Mouse (Mus musculus): ENCODE measurements at regions not wholly inside any gene's neighbourhood (a gene's known extent, or its start where the extent isn't known, plus 50 kb on each side); places are given as distances from the start of the nearest gene placed in this dataset.

- H3K27me3 ChIP-seq (replicated peaks; ENCODE audit: control insufficient read depth, insufficient read depth, low read length), result no peaks in the 10 kb centered on the region
- H3K4me1 ChIP-seq (replicated peaks; ENCODE audit: control insufficient read depth, insufficient read depth, low read length), result no peaks in the 10 kb centered on the region
- no peak for ATAC-seq
- TF ChIP-seq CTCF (IDR thresholded peaks at IDR 0.05; ENCODE audit: low read depth), result no peak
- H3K27ac ChIP-seq (ENCODE audit: low read depth, low read length), result no peak overlapping the region
- 75% methylated on average over 4 of the region's 4 CpGs for WGBS
- H3K9ac ChIP-seq (ENCODE audit: low read depth, low read length), result no peak overlapping the region
- H3K36me3 ChIP-seq (ENCODE audit: control insufficient read depth, insufficient read depth), result no peaks in the 10 kb centered on the region
- H3K9me3 ChIP-seq (ENCODE audit: control insufficient read depth), result no peaks in the 10 kb centered on the region
- no peak overlapping the region for H3K4me3 ChIP-seq (ENCODE audit: low read depth, low read length)
- no peak overlapping the region for H3K4me2 ChIP-seq (replicated peaks; ENCODE audit: low read depth)
Measured at GRCm38 (mm10) chr6:14632837-14633236, 122.2 kb downstream of the Ppp1r3a start.

DNA sequence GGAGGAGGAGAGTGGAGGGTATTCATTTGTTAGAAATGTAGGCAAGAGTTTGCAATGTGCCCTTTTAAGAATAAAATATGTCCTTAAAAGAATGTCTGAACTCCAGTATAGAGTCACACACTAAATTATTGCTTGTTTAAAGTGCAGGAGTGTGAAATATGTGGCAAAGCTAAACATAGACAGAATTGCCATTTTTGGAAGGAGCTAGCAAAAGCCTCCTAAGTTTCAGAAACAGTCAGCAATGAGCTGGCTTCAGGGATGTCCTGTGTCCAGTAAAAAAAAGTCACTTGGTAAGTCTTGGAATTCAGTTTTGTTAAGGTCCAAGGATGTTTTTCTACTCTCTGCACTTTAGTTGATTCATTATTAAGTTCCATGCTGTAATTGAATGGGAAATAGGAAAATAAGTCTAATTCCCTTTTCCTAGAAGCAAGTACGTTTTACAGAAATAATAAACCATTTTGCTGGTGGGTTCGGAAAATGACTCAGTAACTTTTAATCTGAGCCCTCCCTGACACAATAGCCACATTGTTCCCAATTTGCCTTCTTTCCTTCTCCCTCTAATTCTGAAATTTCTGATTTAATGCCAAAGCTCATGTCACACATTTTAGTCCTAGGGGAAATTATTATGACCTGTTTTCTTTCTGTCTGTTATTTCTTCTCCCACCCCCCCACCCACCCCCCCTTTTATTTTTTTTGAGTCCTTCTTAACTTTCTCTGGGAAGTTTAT, 123.2 kb downstream of the Ppp1r3a start:
- ATAC-seq, result no peak

GRCm38 (mm10) chr6:14616629-14617028, 138.4 kb downstream of the Ppp1r3a start:
- no peak for ATAC-seq
- Histone ChIP-seq H3K4me3 (ENCODE audit: low read depth, low read length) (no peak overlapping the region), H3K27ac (ENCODE audit: low read depth, low read length) (no peak overlapping the region), H3K4me1 (replicated peaks; ENCODE audit: control insufficient read depth, insufficient read depth, low read length) (no peaks in the 10 kb centered on the region), H3K9ac (ENCODE audit: low read depth, low read length) (no peak overlapping the region), H3K4me2 (replicated peaks; ENCODE audit: low read depth) (no peak overlapping the region), H3K27me3 (replicated peaks; ENCODE audit: control insufficient read depth, insufficient read depth, low read length) (no peaks in the 10 kb centered on the region), H3K9me3 (ENCODE audit: control insufficient read depth) (no peaks in the 10 kb centered on the region), H3K36me3 (ENCODE audit: control insufficient read depth, insufficient read depth) (no peaks in the 10 kb centered on the region)
- TF ChIP-seq CTCF (IDR thresholded peaks at IDR 0.05; ENCODE audit: low read depth), result no peak
- WGBS, result 80% methylated on average over 3 of the region's 3 CpGs

More for the DNA sequence above, 123.2 kb downstream of the Ppp1r3a start:
- no peak for TF ChIP-seq CTCF (IDR thresholded peaks at IDR 0.05; ENCODE audit: low read depth)
- no peak overlapping the region for H3K4me3 ChIP-seq (ENCODE audit: low read depth, low read length)
- H3K27me3 ChIP-seq (replicated peaks; ENCODE audit: control insufficient read depth, insufficient read depth, low read length), result no peaks in the 10 kb centered on the region
- no peak overlapping the region for H3K4me2 ChIP-seq (replicated peaks; ENCODE audit: low read depth)
- H3K9me3 ChIP-seq (ENCODE audit: control insufficient read depth), result no peaks in the 10 kb centered on the region
- no peak overlapping the region for H3K9ac ChIP-seq (ENCODE audit: low read depth, low read length)
- no peak overlapping the region for H3K27ac ChIP-seq (ENCODE audit: low read depth, low read length)
- H3K36me3 ChIP-seq (ENCODE audit: control insufficient read depth, insufficient read depth), result no peaks in the 10 kb centered on the region
- 37% methylated on average over 2 of the region's 2 CpGs for WGBS
- no peaks in the 10 kb centered on the region for H3K4me1 ChIP-seq (replicated peaks; ENCODE audit: control insufficient read depth, insufficient read depth, low read length)

GRCm38 (mm10) chr6:14608076-14608475, 147.0 kb downstream of the Ppp1r3a start:
- ATAC-seq, result no peak
- H3K9ac ChIP-seq (ENCODE audit: low read depth, low read length), result no peak overlapping the region
- H3K36me3 ChIP-seq (ENCODE audit: control insufficient read depth, insufficient read depth), result no peaks in the 10 kb centered on the region
- no peaks in the 10 kb centered on the region for H3K27me3 ChIP-seq (replicated peaks; ENCODE audit: control insufficient read depth, insufficient read depth, low read length)
- H3K4me3 ChIP-seq (ENCODE audit: low read depth, low read length), result no peak overlapping the region
- no peaks in the 10 kb centered on the region for H3K4me1 ChIP-seq (replicated peaks; ENCODE audit: control insufficient read depth, insufficient read depth, low read length)
- TF ChIP-seq CTCF (IDR thresholded peaks at IDR 0.05; ENCODE audit: low read depth), result no peak
- H3K4me2 ChIP-seq (replicated peaks; ENCODE audit: low read depth), result no peak overlapping the region
- no peak overlapping the region for H3K27ac ChIP-seq (ENCODE audit: low read depth, low read length)
- no peaks in the 10 kb centered on the region for H3K9me3 ChIP-seq (ENCODE audit: control insufficient read depth)

DNA sequence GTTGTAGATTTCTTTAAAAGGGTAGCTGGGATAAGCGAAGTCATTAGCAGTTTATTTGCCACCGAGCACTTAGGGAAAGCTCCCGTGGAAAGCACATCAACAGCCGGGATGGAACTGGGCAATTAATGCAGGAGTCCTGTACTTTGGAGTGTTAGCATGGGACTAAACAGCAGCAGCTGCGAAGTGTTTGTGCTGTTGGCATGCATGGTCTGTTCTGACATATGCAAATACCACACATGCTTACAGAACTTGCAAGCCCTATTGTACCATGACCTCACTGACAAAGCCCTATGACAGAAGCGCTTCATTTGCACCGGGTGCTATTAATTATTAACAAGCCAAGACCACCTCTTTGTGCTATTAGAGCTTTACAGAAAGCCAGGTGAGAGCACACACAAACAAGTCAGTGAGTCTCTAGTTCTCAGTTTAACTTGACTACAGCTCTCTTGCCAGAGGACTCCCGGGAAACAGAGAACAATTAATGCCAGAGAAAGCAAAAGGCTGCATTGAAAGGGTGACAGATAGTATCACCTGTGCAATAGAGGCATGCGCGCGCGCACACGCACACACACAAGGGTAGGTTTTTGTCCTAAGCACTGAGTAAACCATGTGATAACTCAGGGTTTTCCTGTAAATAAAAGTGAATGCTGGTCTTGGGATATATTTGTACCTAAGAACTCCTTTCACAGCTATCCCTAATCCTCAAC, 154.4 kb downstream of the Ppp1r3a start:
- no peak overlapping the region for H3K27ac ChIP-seq (ENCODE audit: low read depth, low read length)
- no peaks in the 10 kb centered on the region for H3K9me3 ChIP-seq (ENCODE audit: control insufficient read depth)
- no peak for TF ChIP-seq CTCF (IDR thresholded peaks at IDR 0.05; ENCODE audit: low read depth)
- no peak overlapping the region for H3K4me3 ChIP-seq (ENCODE audit: low read depth, low read length)
- ATAC-seq, result peak; percentile 53; the same call in 1 of the 2 replicates
- H3K9ac ChIP-seq (ENCODE audit: low read depth, low read length), result no peak overlapping the region
- H3K4me2 ChIP-seq (replicated peaks; ENCODE audit: low read depth), result no peak overlapping the region
- 51% methylated on average over 13 of the region's 13 CpGs for WGBS
- H3K4me1 ChIP-seq (replicated peaks; ENCODE audit: control insufficient read depth, insufficient read depth, low read length), result no peaks in the 10 kb centered on the region
- H3K27me3 ChIP-seq (replicated peaks; ENCODE audit: control insufficient read depth, insufficient read depth, low read length), result no peaks in the 10 kb centered on the region
- no peaks in the 10 kb centered on the region for H3K36me3 ChIP-seq (ENCODE audit: control insufficient read depth, insufficient read depth)

GRCm38 (mm10) chr6:14596880-14597466, 158.1 kb downstream of the Ppp1r3a start:
- Histone ChIP-seq H3K4me2 (replicated peaks; ENCODE audit: low read depth) (no peak overlapping the region), H3K9me3 (ENCODE audit: control insufficient read depth) (no peaks in the 10 kb centered on the region), H3K9ac (ENCODE audit: low read depth, low read length) (no peak overlapping the region), H3K27ac (ENCODE audit: low read depth, low read length) (no peak overlapping the region), H3K27me3 (replicated peaks; ENCODE audit: control insufficient read depth, insufficient read depth, low read length) (no peaks in the 10 kb centered on the region), H3K4me3 (ENCODE audit: low read depth, low read length) (no peak overlapping the region), H3K36me3 (ENCODE audit: control insufficient read depth, insufficient read depth) (no peaks in the 10 kb centered on the region), H3K4me1 (replicated peaks; ENCODE audit: control insufficient read depth, insufficient read depth, low read length) (no peaks in the 10 kb centered on the region)
- TF ChIP-seq CTCF (IDR thresholded peaks at IDR 0.05; ENCODE audit: low read depth), result no peak
- WGBS, result 83% methylated on average over 4 of the region's 4 CpGs
- ATAC-seq, result no peak

Data from intestine, postnatal 0 days (tissue).